Mouse (Mus musculus) cerebellum, postnatal 25 days (tissue): ENCODE results near the gene Btbd7.
A peak's percentile ranks its signal among the peaks of the same experiment; 100 is the strongest.

ENCODE experiments used
- DNase-seq, 2 experiments: peaks; one replicate each; pipeline ENCODE4 v3.0.0; 2021; ENCODE audit warnings: mixed read lengths in 2 of 2

Gene Btbd7

DNA sequence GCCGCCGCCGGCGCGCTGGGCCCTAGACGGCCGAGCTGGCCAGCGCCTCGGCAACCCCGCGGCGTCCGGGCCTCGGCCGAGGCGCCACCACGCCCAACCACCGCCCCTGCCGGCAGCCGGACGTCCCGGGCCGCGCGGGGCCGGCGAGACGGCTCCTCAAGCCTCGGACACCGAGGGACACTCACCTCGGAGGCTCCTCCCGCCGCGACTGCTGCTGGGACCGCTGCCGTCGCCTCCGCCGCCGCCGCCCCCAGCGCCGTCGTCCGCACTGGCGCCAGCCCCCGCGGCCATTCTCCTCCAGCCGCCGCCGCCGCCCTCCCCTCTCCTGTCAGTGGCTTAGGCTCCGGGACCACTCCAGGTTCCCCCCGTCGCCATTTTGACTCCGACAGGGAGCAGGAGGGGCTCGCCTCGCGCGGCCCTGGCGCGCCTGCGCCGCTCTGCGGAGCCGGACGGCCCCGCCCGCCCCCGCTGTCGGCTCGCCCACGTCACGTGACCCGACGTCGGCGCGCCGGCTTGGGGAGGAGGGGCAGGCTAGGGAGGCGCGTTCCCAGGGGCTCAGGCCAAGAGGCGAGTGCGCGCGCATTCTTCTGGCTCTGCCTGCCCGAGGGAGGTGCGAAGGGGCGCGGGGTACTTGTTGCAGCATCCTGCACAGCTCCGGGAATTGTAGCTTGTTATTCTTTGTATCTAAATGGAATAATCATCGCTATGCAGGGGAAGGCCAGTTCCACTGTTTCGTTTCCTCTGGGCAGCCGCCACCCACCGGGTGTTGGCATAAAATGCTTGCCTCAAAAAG lies at the start of gene Btbd7:
Gene Btbd7, minus strand, starts transcription at position 441 of the 793 bp plus-strand sequence.
- peak; percentile 97 to 99 for DNase-seq

DNA sequence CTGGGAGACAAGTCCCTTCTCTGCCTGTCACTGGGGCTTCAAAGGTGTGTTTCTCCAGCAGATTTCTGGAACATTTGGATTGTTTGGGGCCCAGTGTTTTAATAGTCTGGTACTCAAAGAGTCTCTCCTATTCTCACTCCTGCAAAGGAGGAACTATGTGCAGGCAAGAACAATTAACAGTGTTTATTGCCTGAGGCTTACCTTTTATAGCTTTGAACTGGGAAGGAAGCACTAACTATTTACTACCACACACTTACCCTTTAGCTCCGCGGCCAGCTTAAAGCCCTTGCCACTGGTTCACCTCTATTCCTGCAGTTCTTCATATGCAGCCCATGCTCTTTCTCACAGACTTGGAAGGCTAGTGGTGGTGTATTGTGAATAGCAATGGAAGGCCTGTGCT lies 37.8 kb upstream of the Btbd7 start:
- no peak for DNase-seq

DNA sequence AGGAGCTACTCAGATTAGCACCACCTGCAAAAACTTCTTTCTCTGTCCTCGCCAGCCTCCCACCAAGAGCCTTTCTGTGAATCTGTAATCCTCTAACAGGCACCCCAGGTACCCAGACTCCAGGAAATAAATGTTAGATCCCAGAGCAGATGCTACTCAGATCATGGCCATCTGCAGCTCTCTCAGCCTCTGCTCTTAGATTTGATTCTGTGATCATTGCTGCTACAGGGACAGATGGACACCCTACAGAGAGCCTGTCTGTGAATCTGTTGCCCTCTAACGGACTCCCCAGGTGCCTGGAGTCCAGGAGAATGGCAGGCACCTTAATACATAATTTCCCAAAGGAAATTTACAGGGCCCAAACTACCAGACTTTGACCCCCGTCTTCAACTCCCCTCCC lies 29.9 kb upstream of the Btbd7 start:
- peak; percentile 86 for DNase-seq

DNA sequence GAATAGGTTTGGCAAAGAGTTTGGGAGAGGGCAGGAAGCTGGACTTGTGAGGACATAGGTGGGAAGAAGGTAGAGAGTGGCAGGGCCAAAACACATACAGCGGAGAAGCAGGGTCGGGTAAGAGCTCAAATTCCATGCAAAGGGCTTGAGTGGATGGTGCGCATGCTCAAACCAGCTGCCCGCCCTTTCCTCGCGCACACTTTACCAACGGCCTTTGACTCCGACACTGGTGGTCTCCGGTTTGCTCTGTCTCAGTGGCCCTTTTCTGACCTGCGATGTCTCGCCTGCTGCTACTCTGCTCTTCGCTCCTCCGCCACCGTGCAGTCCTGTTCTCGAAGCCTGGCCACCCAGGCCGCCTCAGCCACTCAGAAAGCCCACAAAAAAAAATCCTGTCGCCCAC lies 20.8 kb upstream of the Btbd7 start, which contains the start of gene Cox8c:
Gene Cox8c, plus strand, starts transcription at position 226 of the 400 bp plus-strand sequence.
- DNase-seq = no peak

DNA sequence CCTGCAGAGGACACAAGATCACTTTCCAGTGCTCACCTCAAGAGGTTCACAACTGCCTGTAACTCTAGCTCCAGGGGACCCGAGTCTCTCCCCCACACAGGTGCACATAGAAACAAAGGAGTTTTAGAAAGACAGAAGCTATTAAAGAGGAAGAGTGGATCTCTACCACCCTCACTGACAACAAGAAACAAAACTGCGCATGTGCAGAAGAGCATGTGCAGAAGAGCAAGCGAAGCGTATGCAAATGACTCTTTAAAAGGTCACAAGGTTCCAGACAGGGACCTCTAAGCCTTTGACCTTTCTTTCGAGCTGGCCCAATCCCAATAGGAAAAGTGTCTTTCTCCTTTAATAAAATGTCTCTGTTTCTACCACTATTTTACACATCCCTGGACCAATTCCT lies 10.3 kb upstream of the Btbd7 start:
- no peak for DNase-seq

DNA sequence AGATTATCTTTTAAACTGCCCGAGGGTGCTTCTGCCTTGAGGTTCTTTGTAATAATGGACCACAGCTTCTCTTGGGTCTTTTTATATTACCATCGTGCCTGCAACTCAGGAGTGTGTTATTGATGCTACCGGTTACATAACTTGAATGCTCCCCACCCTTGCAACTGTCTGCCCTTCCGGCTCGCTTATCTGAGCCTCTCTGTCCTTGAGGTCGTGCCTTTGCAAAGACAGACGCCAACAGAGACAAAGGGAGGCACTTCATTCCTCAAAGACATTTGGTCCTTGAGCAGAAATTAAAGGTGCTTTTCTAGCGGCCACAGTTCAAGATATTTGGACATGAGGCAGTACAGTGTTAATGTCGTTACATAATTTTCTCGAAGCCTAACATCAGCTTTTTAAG lies 9.1 kb upstream of the Btbd7 start:
- no peak for DNase-seq

DNA sequence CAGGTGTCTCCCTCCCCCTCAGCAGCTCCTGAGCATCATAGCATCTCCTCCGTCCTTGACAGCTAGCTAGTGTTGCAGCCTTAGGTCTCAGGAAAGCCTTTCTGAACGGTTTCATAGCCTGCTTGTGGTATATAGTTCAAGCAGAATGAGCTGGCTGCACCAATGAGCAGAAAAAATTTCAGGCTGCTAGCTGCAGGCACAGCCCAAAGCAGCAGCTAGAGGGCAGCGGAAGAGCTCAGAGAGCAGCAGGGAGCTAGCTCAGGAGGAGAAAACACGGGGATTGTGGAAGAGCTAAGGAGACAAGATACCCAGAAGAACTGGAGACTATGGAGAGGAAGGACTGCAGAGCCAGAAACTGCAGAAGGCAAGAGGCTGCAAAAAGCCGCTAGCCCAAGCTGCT lies 7.5 kb upstream of the Btbd7 start:
- DNase-seq = peak; percentile 48 to 65

DNA sequence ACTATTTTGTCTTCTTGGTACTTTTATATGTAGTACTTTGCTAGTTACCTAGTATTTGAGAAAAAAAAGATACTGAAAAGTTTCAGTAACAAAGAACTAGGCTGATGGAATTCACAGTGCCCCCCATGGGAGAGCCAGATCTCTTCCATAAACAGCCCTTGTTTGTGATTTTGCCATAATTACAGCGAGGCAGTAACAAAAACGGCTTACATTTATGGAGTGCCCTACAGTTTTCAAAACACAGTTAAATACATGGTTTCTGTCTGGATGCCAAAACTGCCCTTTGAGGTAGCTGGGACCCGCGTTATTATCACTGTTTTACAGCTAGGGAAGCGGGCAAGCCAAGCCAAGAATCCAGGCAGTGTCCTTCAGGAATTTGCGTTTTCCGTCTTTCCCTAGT lies 630 bp upstream of the Btbd7 start:
- DNase-seq = no peak

DNA sequence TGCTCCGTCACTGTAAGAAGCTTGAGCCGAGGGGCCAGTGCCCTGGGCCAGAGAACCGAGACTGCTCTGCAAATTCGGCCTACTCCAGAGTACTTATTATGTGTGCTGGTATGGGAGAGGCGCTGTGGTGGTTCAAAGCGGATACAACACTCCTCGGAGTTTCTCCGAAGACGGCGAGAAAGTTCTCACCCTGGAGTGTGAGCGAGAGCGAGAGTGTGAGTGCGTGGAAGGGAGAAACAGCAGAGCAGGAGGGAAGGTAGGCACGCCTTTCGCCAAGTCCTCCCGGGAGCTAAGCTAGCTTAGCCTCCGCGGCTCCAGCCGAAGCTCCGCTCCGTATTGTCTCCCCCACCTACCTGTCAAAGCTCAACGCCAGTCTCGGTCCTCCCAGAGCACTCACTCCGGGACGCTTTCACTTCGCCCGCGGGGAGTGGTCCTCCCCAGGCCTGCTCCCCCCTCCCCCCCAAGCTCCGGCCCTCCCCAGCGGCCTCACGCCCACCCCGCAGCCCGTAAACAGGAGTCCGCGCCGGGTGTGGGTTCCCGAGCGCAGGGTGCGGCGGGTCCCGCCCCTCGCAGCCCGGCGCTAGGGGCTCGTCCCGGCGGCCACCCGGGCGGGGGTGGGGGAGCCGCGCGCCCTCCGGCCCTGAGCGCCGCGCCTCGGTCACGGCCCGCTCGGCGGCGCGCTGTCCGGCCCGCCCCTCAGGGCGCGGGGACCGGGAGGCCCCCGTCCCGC lies 805 bp downstream of the Btbd7 start:
- DNase-seq = peak in 1 of 2 experiments; percentile 54

DNA sequence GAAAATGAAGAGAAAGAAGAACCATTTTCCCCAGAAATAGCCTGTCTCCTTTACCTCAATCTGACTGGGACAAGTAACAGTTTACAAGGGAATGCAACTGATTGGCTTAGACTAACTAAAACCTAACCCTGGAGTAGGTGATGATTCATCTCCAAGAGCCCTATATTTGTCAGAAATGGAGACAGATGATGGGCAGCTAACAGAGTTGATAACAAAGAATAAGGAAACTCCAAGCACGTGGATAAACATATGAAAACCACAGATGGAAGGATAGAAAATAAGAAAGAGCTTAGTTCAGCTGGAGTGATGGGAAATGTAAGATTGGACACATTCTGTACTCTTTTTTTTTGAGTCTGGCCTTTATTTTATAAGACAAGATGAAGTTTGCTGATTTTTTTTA lies 7.7 kb downstream of the Btbd7 start:
- no peak for DNase-seq

DNA sequence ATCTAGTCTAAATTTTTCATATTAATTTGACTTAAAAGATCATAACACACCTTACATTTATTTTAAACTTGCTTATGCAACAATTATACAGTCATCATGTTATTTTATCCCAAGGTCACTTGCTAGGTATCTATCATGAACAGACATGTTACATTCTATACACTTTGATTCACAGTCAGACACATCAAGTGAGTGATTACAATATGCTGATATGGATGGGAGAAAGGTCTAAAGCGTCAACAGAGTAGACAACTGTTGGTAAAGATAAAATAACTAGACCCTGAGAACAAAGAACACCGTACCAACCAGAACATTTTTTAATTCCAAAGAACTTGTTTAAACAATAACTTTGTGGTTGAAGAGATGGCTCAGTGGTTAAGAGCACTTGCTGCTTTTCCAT lies 8.5 kb downstream of the Btbd7 start:
- no peak for DNase-seq

DNA sequence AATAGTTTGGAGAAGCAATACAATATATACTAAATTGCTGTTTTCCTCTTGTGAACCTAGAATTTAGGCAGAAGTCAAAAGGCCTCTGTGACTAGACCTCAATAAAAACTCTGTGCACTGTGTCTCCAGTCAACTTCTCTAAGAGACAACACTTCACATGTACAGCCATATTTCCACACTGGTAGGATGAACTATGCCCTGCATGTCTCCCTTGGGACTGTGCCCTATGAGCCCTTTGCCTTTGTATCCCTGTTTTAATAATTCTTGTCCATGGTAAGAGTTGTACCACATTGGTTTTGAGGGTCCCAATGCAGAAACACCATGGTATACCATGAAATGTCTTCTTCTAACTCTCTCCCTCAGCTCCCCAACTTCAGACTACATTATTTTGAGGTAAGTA lies 17.5 kb downstream of the Btbd7 start:
- DNase-seq = no peak

DNA sequence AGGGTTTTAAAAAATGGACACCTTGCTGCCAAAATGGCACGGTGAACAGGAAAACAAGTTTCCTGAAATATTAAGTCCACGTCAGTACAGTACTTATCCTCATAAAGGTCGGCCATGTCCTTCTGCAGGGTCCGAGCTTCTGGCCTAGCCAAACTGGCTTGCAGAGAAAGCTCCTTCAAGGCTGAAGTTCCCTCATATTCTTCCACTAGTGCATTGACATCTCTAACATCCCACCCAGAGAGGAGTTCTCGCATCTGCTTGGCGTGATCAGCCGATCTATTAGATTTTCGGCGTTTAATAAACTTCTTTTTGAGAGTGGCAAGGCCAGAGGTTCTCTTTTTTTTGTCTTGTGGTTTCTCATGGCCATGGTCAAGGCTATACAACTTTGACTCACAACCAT lies 40.0 kb downstream of the Btbd7 start:
- no peak for DNase-seq

DNA sequence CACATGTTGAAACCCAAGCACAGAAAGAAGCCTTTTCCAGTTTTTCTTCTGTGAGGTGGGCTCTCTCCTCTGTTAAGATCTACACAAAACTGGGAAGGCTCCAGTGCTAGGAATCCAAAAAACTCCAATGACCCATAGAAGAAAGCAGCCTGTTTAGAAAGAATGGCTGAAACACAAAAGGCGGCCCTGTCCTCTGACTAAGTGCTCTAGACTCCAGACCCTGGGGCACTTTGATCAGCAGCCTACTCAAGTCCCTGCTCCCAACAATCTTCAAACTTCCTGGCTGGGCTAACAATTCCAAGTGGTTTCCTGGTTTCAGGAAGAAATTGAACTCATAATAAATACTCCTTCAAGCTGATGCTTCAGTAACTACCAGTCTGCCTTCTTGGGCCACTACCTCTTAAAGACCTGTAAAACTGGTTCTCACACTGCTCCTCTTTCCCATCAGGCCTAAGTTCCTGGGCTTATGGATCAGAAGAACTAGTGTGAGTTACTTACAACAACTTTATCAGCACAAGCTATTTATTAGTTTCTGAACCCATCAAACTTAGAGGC lies 45.4 kb downstream of the Btbd7 start:
- DNase-seq = no peak

DNA sequence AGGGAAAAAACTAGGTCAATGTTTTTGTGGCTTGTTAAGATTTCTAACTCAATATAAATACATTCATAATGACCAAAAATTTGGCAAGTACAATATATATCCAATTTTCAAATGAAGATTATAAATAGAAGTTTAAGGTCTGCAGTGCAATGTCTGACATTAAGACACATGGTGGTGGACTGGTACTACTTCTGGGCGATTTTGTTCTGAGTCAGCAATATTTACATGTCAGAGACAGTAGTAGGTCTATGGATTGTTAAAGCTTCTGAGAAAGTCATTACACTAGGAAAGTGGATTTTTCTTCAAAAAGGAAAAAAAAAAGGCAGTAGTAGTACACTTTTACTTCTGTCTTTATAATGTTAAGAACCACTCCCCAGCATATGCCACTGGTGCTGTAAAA lies 46.4 kb downstream of the Btbd7 start:
- no peak for DNase-seq

DNA sequence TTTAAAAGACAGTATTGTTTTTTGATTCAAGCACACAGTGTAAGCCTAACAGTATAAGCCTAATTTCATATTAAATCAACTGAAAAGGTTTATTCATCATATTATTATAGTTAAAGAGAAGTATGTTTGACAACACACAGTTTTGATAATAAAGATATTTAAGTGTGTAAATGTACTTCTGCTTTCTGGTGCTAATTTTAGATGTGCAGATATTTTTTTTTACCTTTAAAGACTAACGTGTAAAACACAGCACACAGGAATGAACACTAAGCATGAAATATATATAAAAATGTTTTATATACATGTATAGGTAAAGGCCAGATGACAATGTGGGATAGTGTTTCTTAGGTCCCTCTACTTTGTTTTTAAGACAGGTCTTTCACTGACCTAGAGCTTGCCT lies 51.2 kb downstream of the Btbd7 start:
- no peak for DNase-seq

DNA sequence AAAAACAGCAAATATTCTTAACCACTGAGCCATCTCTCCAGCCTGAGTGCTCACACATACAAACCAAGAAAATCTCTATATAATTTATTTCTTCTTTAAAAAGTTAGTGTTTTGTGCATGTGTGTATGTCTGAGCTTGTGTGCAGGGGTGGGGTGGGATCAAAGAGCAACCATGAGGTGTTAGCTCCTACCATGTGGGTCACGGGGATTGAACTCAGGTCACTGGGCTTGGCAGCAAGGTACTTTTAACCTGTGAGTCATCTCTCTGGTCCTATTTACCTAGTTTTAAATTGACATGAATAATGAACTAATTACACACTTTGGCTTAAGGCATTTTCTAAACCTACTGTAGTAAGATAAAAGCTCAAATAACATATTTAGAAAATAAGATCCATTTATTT lies 51.9 kb downstream of the Btbd7 start:
- DNase-seq = no peak

DNA sequence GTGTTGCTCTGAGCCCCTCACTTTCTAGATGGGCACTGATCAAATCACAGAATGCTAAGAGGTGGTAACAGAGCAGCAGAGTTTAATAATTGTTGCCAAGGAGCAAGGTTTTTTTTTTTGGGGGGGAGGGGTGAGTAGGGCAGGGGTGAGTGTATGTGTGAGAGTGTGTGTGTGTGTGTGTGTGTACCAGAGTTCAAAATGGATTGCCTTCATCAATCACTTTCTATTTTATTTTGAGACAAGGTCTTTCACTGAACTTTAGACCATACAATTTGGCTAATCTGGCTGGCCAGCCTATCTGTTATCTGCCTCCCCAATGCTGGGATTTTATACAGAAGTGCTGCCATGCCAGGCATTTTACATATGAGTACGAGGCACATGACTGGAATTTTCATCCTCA lies 63.4 kb downstream of the Btbd7 start:
- DNase-seq = no peak

DNA sequence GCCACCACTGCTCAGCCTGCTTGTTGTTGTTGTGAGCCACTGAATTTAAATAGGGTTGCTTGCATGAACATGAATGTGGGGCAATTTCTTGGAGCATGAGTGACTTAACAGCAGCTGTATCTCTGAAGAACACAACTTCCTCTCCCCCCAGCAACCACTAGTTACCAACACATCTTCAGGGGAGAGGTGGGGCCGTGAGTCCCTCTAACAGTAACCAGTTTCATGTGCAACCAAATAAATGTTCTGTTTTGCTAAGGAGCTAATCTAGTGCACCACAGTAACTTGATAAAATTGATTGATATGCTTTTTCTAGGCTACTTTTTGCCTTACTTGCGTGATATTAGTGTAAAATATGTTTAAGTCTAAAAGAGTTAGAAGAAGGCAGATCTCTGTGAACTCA lies 78.7 kb downstream of the Btbd7 start:
- DNase-seq = no peak

DNA sequence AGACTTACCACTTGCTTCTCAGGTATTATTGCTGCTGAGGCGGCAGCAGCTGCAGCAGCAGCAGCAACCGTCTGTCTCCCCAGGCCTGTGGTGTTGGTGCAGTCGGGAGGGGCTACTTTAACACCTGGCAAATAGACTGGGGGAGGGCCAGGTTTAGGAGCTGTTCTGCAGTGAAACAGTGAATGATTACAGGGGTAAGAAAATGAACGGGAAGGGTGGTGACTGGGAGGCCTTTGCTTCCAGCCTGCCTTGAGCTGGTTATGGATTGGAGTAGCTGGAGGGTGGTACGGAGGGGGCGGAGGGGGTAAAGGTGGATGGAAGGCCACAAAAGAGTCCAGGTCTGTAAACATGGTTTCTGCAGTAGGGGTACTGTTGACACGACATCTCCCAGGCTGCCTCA lies 90.3 kb downstream of the Btbd7 start:
- DNase-seq = no peak

DNA sequence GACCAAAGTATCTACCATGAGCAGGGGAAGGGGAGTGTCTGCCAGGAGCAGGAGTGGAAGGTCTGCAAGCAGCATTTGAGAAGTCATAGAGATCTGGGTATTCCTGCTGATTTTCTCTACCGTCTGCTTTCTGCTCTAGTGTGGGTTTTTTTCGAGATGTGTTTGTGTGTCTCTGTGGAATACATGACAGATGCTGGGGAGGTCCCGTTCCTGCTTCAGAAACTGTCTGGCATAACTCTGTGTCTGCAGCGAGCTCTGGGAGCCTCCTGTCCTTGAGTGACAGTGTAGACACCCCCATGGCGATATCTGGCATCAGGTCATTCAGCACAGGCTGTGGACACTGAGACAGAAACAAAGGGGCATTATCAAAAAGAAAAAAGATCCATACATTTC lies 92.7 kb downstream of the Btbd7 start:
- no peak for DNase-seq

DNA sequence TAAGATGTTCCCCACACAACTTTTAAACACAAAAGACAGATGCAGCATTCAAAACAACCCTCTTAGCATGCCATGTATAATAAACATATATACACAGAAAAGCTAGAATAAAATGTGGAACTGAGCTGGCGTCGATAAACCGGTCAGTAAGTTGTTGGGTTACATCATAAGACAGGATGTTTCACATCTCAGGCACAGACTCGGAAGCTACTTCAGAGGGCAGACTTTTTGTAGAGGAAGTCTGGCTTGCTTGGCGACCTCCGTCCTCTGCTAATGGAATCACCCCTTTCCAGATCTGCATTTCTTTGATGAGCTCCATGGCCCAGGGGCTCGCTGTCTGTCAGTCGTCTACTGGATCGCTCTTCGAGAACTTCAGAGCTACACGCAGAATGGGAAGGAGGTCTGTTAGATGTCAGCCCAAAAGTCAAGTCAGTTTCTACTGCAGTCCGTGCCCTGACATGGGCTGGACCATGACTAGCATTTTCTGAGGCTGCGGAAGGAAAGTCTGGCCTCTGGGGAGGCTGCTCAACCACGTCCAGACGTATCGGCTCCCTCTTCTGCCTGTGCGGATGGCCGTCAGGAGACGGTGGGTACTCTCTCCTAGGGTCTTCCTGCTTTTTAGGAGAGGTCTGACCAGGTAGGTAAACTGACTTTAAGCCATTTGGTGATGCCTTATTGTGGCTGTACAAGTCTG lies 93.2 kb downstream of the Btbd7 start:
- no peak for DNase-seq

DNA sequence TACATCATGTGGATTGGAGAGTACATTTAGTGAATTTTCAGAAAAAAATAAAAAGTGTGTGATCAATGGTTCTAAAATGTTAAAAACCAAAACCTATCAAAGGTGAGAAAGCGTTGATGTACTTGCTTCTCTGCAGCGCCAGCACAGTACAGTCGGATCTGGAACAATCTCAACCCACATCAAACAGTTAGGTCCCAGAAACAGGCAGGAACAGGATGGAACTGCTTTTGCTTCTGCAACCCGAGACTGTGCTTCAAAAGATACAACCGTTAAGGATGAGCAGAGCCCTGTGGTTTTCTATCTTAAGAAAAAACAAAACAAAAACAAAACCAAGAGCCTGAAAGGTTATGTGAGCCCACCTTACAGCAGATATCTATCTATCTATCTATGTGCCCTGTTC lies 95.4 kb downstream of the Btbd7 start:
- DNase-seq = no peak

DNA sequence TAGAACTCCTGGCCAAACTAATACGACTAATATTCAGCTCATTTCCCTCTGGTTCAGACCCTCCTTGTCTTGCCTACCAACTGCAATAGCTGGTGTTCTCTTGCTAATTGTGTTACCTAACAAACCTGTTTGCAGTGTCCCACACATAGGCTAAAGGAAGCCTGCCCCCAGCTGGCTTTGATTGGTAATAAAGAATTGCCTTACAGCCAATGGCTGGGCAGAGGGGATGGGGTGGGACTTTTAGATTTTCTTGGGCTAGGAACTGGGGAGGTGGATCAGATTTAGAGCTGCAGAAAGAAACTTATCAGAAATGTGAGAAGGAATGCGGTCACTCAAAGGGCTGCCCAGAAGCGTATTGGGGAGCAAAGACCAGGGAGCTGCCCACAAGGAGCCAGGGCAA lies 98.8 kb downstream of the Btbd7 start:
- peak in 1 of 2 experiments; percentile 28 for DNase-seq
